Mouse (Mus musculus) forebrain, embryonic 11.5 days (tissue): ENCODE measurements around the gene Sgcd. TPM values are rescaled to one million over a fixed set of nuclear protein-coding genes. Genes with fewer than 3 reads are reported as not detected.

Experiments used
- ATAC-seq: fragments of 200-750 bp; cut with Nextera tagmentation; replicated peaks from 2 replicates; pipeline ENCODE4 v1.8.0; 2017; ENCODE audit warnings: moderate TSS enrichment; ENCODE audit not compliant: low FRiP score
- DNase-seq: peaks from one replicate; pipeline ENCODE4 v3.0.0-alpha.2; 2017; ENCODE audit warnings: low spot score
- H3K27ac ChIP-seq: fragments of 300-500 bp; sonication (generic); 2 replicates; pipeline ENCODE4 v1.5.1; 2014; ENCODE audit warnings: low read depth, low read length
- H3K27me3 ChIP-seq: fragments of 300-500 bp; sonication (generic); 2 replicates; pipeline ENCODE4 v1.6.1; 2014; ENCODE audit warnings: mild to moderate bottlenecking, low read length, mixed read lengths; ENCODE audit not compliant: control insufficient read depth, insufficient read depth
- H3K36me3 ChIP-seq: fragments of 300-500 bp; sonication (generic); 2 replicates; pipeline ENCODE4 v1.6.1; 2014; ENCODE audit warnings: mild to moderate bottlenecking, low read length, moderate library complexity, mixed read lengths; ENCODE audit not compliant: control insufficient read depth, insufficient read depth
- H3K4me1 ChIP-seq: fragments of 300-500 bp; sonication (generic); replicated peaks from 2 replicates; pipeline ENCODE4 v1.6.1; 2014; ENCODE audit warnings: low read length, mixed read lengths; ENCODE audit not compliant: control insufficient read depth, insufficient read depth
- H3K4me2 ChIP-seq: fragments of 300-500 bp; sonication (generic); 2 replicates; pipeline ENCODE4 v1.6.1; 2014; ENCODE audit warnings: low read depth, mild to moderate bottlenecking, low read length, moderate library complexity, mixed read lengths; ENCODE audit not compliant: severe bottlenecking
- H3K4me3 ChIP-seq: fragments of 300-500 bp; sonication (generic); 2 replicates; pipeline ENCODE4 v1.5.1; 2014; ENCODE audit warnings: low read depth, low read length
- H3K9ac ChIP-seq: fragments of 300-500 bp; sonication (generic); 2 replicates; pipeline ENCODE4 v1.6.1; 2014; ENCODE audit warnings: low read length
- H3K9me3 ChIP-seq: fragments of 300-500 bp; sonication (generic); 2 replicates; pipeline ENCODE4 v1.6.1; 2016; ENCODE audit warnings: low read length, mixed read lengths; ENCODE audit not compliant: control insufficient read depth
- WGBS: fragments of 180-500 bp; shearing (Covaris S2); extraction: QIAGEN DNeasy Blood & Tissue Kit; methylation state at CpG from one replicate; pipeline ENCODE4 v1.1.7; 2014; 5-methylcytosine and 5-hydroxymethylcytosine counted together
- polyA plus RNA-seq: library from polyadenylated mRNA; unstranded; fragments of >200 nt; fragmentation: Nextera tagmentation; extraction: Ambion mirVana; gene quantifications from 2 replicates; pipeline ENCODE4 v1.2.1, GENCODE M21; 2014

Sgcd gene
- polyA plus RNA-seq, 1 experiment from 2014 or later, result 2.3 TPM

DNA sequence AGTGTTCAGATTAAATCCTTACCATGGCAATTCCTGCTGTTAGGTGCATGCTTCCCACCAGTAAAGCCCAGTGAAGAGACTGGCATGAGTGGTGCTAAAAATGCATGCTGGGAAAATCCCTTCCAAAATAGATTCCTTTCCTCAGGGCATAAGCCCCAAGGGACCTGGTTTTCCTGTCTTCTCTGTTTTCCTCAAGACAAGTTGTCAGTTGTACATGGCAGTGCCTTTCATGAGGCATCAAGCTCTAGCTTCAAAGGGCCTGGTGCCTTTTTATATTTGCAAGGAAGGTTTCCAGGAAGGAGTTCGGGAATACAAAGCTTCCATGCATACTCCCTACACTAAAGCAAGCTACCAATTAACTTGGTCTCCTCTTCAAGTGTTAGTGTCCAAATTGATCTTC lies 782.3 kb downstream of the Sgcd start:
- DNase-seq, result no peak
- H3K27ac ChIP-seq, result no peak overlapping the region
- no peak for ATAC-seq

DNA sequence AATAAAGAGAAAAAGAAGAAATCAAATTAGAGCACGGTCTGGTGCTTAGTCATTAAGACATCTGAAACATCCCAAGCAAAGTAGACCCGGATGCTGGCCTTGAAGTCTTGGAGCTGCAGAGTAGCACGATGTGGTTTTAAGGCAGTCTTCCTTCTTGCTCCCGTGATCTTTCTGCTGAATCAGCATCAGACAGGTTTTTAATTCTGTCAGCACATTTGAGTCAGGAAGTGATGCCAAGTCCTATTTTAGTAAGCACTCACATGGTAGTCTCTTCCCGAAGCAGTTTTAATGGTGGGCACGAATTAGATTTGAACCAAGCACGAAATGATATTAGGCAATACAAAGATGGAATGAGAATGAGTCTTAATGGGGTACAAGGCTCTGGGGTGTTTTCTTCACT lies 789.7 kb downstream of the Sgcd start:
- no peak for DNase-seq

More for the DNA sequence above, 782.3 kb downstream of the Sgcd start:
- 64% methylated on average over 1 of the region's 1 CpGs for WGBS
- no peaks in the 10 kb centered on the region for H3K9me3 ChIP-seq
- no peaks in the 10 kb centered on the region for H3K4me1 ChIP-seq
- no peak overlapping the region for H3K9ac ChIP-seq
- H3K36me3 ChIP-seq, result no peaks in the 10 kb centered on the region
- no peak overlapping the region for H3K4me3 ChIP-seq
- no peaks in the 10 kb centered on the region for H3K27me3 ChIP-seq
- H3K4me2 ChIP-seq, result no peak overlapping the region

DNA sequence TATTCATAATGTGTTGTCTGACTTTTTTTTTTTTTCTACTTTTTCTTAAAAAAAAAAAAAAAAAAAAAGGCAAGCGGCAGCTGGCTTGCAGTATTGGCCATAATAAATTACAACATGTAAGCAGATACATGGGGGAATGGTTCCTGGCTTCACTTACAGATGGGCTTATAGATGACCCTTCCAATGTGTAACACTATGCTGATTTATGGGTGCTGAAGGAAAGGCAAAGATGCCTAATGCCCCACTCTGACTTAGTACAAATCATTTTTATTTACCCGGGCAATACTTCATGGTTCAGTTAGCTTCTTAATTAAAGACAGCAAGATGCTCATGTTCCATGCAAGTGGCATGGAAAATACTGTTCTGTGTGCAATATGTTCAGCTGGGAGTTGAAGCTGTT lies 800.2 kb downstream of the Sgcd start:
- 83% methylated on average over 2 of the region's 2 CpGs for WGBS
- H3K9me3 ChIP-seq, result no peaks in the 10 kb centered on the region
- DNase-seq, result no peak

More for the DNA sequence above, 789.7 kb downstream of the Sgcd start:
- WGBS, result 87% methylated on average over 7 of the region's 7 CpGs
- Histone ChIP-seq H3K4me2 (no peak overlapping the region), H3K27me3 (no peaks in the 10 kb centered on the region), H3K9me3 (no peaks in the 10 kb centered on the region), H3K4me3 (no peak overlapping the region), H3K27ac (no peak overlapping the region), H3K4me1 (no peaks in the 10 kb centered on the region), H3K9ac (no peak overlapping the region), H3K36me3 (no peaks in the 10 kb centered on the region)
- ATAC-seq, result no peak

DNA sequence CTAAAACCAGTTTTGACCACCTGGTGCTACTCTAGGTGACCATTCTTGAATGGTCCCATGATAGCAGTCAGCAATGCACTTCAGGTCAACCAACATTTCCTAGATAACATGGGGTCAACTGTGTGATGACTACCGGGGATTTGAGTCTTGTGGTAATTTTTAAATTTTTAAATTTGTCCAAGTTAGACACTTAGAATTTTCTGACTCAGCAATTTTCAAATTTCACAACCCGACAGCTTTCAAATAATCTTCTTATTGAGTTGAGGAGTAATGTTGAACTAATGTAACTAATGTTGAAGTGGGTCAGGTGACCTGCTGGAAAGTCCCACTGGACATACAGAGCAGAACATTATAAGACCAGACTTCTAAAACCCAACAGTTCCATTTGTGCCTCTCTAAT lies 813.8 kb downstream of the Sgcd start:
- H3K9ac ChIP-seq, result no peak overlapping the region
- WGBS, result 92% methylated on average over 2 of the region's 2 CpGs
- no peaks in the 10 kb centered on the region for H3K9me3 ChIP-seq
- no peak overlapping the region for H3K4me2 ChIP-seq
- no peak overlapping the region for H3K4me3 ChIP-seq
- H3K4me1 ChIP-seq, result no peaks in the 10 kb centered on the region
- H3K36me3 ChIP-seq, result no peaks in the 10 kb centered on the region
- H3K27ac ChIP-seq, result no peak overlapping the region
- H3K27me3 ChIP-seq, result no peaks in the 10 kb centered on the region
- no peak for ATAC-seq
- no peak for DNase-seq

More for the DNA sequence above, 800.2 kb downstream of the Sgcd start:
- H3K27me3 ChIP-seq, result no peaks in the 10 kb centered on the region
- H3K4me3 ChIP-seq, result no peak overlapping the region
- no peak overlapping the region for H3K9ac ChIP-seq
- H3K4me2 ChIP-seq, result no peak overlapping the region
- H3K27ac ChIP-seq, result no peak overlapping the region
- no peaks in the 10 kb centered on the region for H3K4me1 ChIP-seq
- no peaks in the 10 kb centered on the region for H3K36me3 ChIP-seq
- no peak for ATAC-seq

DNA sequence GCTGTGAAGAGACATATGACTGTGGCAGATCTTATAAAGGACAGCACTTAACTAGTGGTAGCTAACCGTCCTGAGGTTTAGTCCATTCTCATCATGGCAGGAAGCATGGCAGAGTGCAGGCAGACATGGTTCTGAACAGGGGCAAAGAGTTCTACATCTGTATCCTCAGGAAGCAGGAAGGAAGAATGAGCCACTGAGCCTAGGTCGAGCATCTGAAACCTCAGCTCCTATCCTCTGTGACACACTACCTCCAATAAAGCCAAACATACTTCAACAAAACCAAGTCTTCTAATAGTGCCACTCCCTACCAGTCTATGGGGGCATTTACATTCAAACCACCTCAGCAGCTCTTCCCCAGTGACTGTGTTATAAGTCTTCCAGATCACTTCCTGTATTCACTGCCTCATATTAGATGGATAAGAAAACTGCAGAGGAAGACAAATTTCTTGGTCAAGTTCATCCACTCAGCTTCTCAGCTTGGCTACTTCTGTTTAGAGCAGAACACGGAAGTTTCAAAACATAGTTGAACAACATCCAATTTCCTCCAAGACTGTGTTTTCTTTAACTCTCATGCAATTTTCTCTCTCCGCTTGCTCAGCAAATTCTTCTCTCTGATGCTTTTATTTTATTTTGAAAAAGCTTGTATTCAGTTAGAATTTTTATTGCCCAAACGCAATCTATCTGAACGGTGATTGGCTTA lies 817.7 kb downstream of the Sgcd start:
- Histone ChIP-seq H3K27me3 (no peaks in the 10 kb centered on the region), H3K4me3 (no peak overlapping the region), H3K9ac (no peak overlapping the region), H3K36me3 (no peaks in the 10 kb centered on the region), H3K4me1 (no peaks in the 10 kb centered on the region), H3K9me3 (no peaks in the 10 kb centered on the region), H3K27ac (no peak overlapping the region), H3K4me2 (no peak overlapping the region)
- ATAC-seq, result no peak
- 88% methylated on average over 6 of the region's 6 CpGs for WGBS
- DNase-seq, result no peak

DNA sequence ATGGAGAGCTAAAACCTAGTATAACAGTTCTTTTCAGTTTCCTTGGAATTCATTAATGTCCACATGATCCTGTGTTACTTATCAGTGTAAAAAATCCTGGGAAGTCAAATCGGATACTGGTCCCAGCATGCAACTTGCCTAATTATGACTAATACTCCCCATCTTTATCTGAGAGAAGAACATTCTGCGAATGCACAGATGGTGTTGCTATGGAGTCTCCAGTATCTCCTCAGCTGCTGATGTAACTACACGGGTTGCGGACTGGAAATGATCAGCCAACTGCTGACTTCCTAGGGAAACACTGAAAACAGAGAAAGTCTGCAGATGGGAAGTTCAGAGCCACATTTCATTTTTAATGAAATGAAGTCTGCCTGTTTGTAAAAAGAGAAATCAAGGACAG lies 821.4 kb downstream of the Sgcd start:
- H3K9ac ChIP-seq, result no peak overlapping the region
- H3K4me3 ChIP-seq, result no peak overlapping the region
- H3K4me2 ChIP-seq, result no peak overlapping the region
- H3K27ac ChIP-seq, result no peak overlapping the region
- no peaks in the 10 kb centered on the region for H3K9me3 ChIP-seq
- no peaks in the 10 kb centered on the region for H3K27me3 ChIP-seq
- H3K36me3 ChIP-seq, result no peaks in the 10 kb centered on the region
- whole genome bisulfite sequencing, result 87% methylated on average over 4 of the region's 4 CpGs
- H3K4me1 ChIP-seq, result no peaks in the 10 kb centered on the region
- ATAC-seq (no peak), DNase-seq (no peak)

DNA sequence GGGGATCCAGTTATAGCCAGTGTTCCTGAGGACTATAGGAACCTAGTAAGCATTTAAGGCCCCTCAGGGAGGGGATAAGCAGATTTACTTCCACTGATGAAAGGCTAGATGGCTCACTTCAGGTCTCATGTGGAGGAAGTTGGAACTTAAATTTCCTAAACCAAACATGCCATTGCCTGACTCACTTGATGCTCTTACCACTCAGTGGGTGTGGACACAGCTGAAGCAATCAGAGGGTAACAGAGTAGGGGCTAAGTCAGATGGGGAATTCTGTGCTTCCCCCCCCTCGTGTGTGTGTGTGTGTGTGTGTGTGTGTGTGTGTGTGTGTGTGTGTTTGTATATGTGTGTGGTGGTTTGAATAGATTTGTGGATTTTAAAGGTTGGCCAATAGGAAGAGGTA lies 830.7 kb downstream of the Sgcd start:
- no peak for ATAC-seq
- H3K4me1 ChIP-seq, result no peaks in the 10 kb centered on the region
- no peak overlapping the region for H3K4me3 ChIP-seq
- DNase-seq, result no peak
- H3K4me2 ChIP-seq, result no peak overlapping the region
- H3K27ac ChIP-seq, result no peak overlapping the region
- no peaks in the 10 kb centered on the region for H3K27me3 ChIP-seq
- no peaks in the 10 kb centered on the region for H3K36me3 ChIP-seq
- WGBS, result 25% methylated on average over 1 of the region's 1 CpGs
- H3K9me3 ChIP-seq, result no peaks in the 10 kb centered on the region
- H3K9ac ChIP-seq, result no peak overlapping the region

DNA sequence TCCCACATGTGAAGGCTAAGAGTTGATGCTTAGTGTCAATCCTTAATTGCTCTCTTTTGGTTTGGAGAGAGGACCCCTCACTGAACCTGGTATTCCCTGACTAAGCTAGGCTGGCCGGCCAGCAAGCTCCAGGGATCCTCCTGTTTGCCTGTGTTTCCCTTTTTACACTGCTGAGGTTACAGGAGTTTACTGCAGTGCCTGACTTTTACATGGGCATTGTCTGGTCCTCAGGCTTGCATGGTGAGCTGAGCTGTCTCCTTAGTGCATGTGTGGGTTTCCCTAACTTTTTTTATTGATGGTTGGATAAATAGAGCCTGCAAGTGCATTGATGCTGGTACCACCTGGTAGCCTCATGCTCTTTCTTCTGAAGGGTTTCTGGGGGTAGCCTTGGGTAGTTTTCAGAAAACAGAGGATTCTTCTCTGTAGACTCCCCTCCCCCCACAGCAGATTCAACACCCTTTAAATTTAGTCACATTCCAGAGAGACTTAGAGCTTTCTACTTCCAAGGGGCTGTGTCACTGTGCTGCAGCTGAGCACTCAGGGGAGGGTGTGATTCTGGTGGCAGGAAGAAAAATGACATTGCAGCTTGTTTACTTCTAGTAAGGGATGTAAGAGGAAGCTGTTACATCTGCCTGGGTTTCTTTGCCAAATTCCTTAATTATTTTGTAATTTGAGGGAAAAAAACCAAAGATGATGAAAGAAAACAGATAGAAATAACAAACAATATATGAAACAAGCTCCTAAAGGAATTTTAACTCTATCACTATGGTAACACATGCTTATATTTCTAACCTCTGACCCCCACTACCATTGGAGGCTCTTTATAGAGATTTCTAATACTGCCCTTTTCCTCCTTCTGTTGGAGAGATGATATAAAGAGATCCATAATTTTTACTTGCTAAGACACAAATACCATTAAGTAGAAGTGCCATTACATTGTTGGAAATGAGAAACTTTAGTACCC lies 831.8 kb downstream of the Sgcd start:
- Histone ChIP-seq H3K4me3 (no peak overlapping the region), H3K4me1 (no peaks in the 10 kb centered on the region), H3K27ac (no peak overlapping the region), H3K27me3 (no peaks in the 10 kb centered on the region), H3K36me3 (no peaks in the 10 kb centered on the region), H3K9ac (no peak overlapping the region), H3K9me3 (no peaks in the 10 kb centered on the region), H3K4me2 (no peak overlapping the region)
- DNase-seq (no peak), ATAC-seq (no peak)
- WGBS, result 26% methylated on average over 1 of the region's 1 CpGs
